Mouse (Mus musculus): ENCODE measurements around the gene Actr3b. TPM values are rescaled to one million over a fixed set of nuclear protein-coding genes. Genes with fewer than 3 reads are reported as not detected.

Actr3b gene
- total and polyA plus RNA-seq, 2 experiments from 2014 or later = 16.7 to 27.6 TPM

GRCm38 (mm10) chr5:25846558-25846957 lies 86.8 kb downstream of the Actr3b start:
- Histone ChIP-seq H3K9me3 (replicated peaks; ENCODE audit: control insufficient read depth, low read length) (no peaks in the 10 kb centered on the region), H3K36me3 (replicated peaks; ENCODE audit: control insufficient read depth, insufficient read depth, low read length) (no peaks in the 10 kb centered on the region), H3K4me2 (ENCODE audit: low read depth, low read length) (no peak overlapping the region), H3K27ac (ENCODE audit: low read depth) (no peak overlapping the region), H3K4me1 (ENCODE audit: control insufficient read depth, insufficient read depth) (no peaks in the 10 kb centered on the region), H3K4me3 (ENCODE audit: low read depth, low read length) (no peak overlapping the region), H3K27me3 (ENCODE audit: control insufficient read depth, insufficient read depth, low read length) (no peaks in the 10 kb centered on the region), H3K9ac (replicated peaks; ENCODE audit: low read depth, low read length) (no peak overlapping the region)
- DNase-seq (ENCODE audit: low spot score) = no peak
- TF ChIP-seq CTCF (IDR thresholded peaks at IDR 0.05; ENCODE audit: low read depth) = no peak
- TF ChIP-seq EP300 (IDR thresholded peaks at IDR 0.05; ENCODE audit: low read depth) = no peak
- WGBS = 86% methylated on average over 6 of the region's 6 CpGs
- ATAC-seq (ENCODE audit: insufficient read depth, low read depth) = no peak

DNA sequence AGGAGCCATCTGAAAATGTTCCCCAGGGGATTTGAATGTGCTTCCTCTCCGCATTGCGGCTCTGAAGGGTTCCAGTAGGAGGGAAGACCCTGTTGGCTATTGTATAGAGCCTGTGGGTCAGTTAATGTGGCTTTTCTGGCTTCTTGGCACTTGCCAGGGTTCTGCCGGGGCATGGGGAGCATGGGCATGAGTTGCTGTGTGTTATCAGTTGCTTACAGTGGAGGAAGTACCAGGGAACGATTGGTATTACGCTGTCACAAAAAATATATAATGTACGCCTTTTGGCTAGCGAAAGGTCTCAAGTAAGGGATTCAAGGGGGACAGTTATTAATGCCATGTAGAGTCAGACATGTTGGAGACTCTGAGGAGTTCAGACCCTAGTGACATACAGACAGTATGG lies 87.4 kb downstream of the Actr3b start:
- Histone ChIP-seq H3K4me2 (ENCODE audit: low read depth, low read length) (no peak overlapping the region), H3K36me3 (replicated peaks; ENCODE audit: control insufficient read depth, insufficient read depth, low read length) (no peaks in the 10 kb centered on the region), H3K27ac (ENCODE audit: low read depth) (no peak overlapping the region), H3K9ac (replicated peaks; ENCODE audit: low read depth, low read length) (no peak overlapping the region), H3K27me3 (ENCODE audit: control insufficient read depth, insufficient read depth, low read length) (no peaks in the 10 kb centered on the region), H3K4me3 (ENCODE audit: low read depth, low read length) (no peak overlapping the region), H3K4me1 (ENCODE audit: control insufficient read depth, insufficient read depth) (no peaks in the 10 kb centered on the region), H3K9me3 (replicated peaks; ENCODE audit: control insufficient read depth, low read length) (no peaks in the 10 kb centered on the region)
- DNase-seq (ENCODE audit: low spot score) = no peak
- TF ChIP-seq EP300 (IDR thresholded peaks at IDR 0.05; ENCODE audit: low read depth) = no peak
- no peak for TF ChIP-seq CTCF (IDR thresholded peaks at IDR 0.05; ENCODE audit: low read depth)
- no peak for ATAC-seq (ENCODE audit: insufficient read depth, low read depth)
- 85% methylated on average over 7 of the region's 7 CpGs for WGBS

- Histone ChIP-seq H3K4me2 (ENCODE audit: low read depth, low read length) (no peak overlapping the region), H3K27me3 (ENCODE audit: control insufficient read depth, insufficient read depth, low read length) (no peaks in the 10 kb centered on the region), H3K36me3 (replicated peaks; ENCODE audit: control insufficient read depth, insufficient read depth, low read length) (no peaks in the 10 kb centered on the region), H3K9ac (replicated peaks; ENCODE audit: low read depth, low read length) (no peak overlapping the region), H3K4me3 (ENCODE audit: low read depth, low read length) (no peak overlapping the region), H3K4me1 (ENCODE audit: control insufficient read depth, insufficient read depth) (no peaks in the 10 kb centered on the region), H3K9me3 (replicated peaks; ENCODE audit: control insufficient read depth, low read length) (no peaks in the 10 kb centered on the region), H3K27ac (ENCODE audit: low read depth) (no peak overlapping the region)
- TF ChIP-seq CTCF (IDR thresholded peaks at IDR 0.05; ENCODE audit: low read depth) (peak; percentile 39), EP300 (IDR thresholded peaks at IDR 0.05; ENCODE audit: low read depth) (no peak)
- 43% methylated on average over 9 of the region's 9 CpGs for WGBS
- DNase-seq (ENCODE audit: low spot score) = no peak
- ATAC-seq (ENCODE audit: insufficient read depth, low read depth) = peak; percentile 14; the same call in 1 of the 2 replicates
These were observed 88.3 kb downstream of the Actr3b start for GRCm38 (mm10) chr5:25848058-25848457.

- 53% methylated on average over 3 of the region's 3 CpGs for WGBS
- no peak for TF ChIP-seq EP300 (IDR thresholded peaks at IDR 0.05; ENCODE audit: low read depth)
- TF ChIP-seq CTCF (IDR thresholded peaks at IDR 0.05; ENCODE audit: low read depth) = no peak
- H3K4me3 ChIP-seq (ENCODE audit: low read depth, low read length) = no peak overlapping the region
- ATAC-seq (ENCODE audit: insufficient read depth, low read depth) (no peak), DNase-seq (ENCODE audit: low spot score) (no peak)
- H3K4me1 ChIP-seq (ENCODE audit: control insufficient read depth, insufficient read depth) = no peaks in the 10 kb centered on the region
- H3K9me3 ChIP-seq (replicated peaks; ENCODE audit: control insufficient read depth, low read length) = 0 out of 2 replicates have a peak, but pooled peaks cover 5% of the 10 kb centered on the region
- no peak overlapping the region for H3K4me2 ChIP-seq (ENCODE audit: low read depth, low read length)
- H3K27me3 ChIP-seq (ENCODE audit: control insufficient read depth, insufficient read depth, low read length) = no peaks in the 10 kb centered on the region
- H3K27ac ChIP-seq (ENCODE audit: low read depth) = no peak overlapping the region
- no peaks in the 10 kb centered on the region for H3K36me3 ChIP-seq (replicated peaks; ENCODE audit: control insufficient read depth, insufficient read depth, low read length)
- H3K9ac ChIP-seq (replicated peaks; ENCODE audit: low read depth, low read length) = no peak overlapping the region
These were observed 106.4 kb downstream of the Actr3b start for GRCm38 (mm10) chr5:25866201-25866600.

- Histone ChIP-seq H3K9me3 (replicated peaks; ENCODE audit: control insufficient read depth, low read length) (0 out of 2 replicates have a peak, but pooled peaks cover 5% of the 10 kb centered on the region), H3K4me3 (ENCODE audit: low read depth, low read length) (no peak overlapping the region), H3K36me3 (replicated peaks; ENCODE audit: control insufficient read depth, insufficient read depth, low read length) (no peaks in the 10 kb centered on the region), H3K4me1 (ENCODE audit: control insufficient read depth, insufficient read depth) (no peaks in the 10 kb centered on the region), H3K27ac (ENCODE audit: low read depth) (no peak overlapping the region), H3K4me2 (ENCODE audit: low read depth, low read length) (no peak overlapping the region), H3K9ac (replicated peaks; ENCODE audit: low read depth, low read length) (no peak overlapping the region), H3K27me3 (ENCODE audit: control insufficient read depth, insufficient read depth, low read length) (no peaks in the 10 kb centered on the region)
- no peak for ATAC-seq (ENCODE audit: insufficient read depth, low read depth)
- WGBS = 66% methylated on average over 8 of the region's 8 CpGs
- TF ChIP-seq EP300 (IDR thresholded peaks at IDR 0.05; ENCODE audit: low read depth) (no peak), CTCF (IDR thresholded peaks at IDR 0.05; ENCODE audit: low read depth) (no peak)
- no peak for DNase-seq (ENCODE audit: low spot score)
These were observed 110.1 kb downstream of the Actr3b start for GRCm38 (mm10) chr5:25869880-25870279.

DNA sequence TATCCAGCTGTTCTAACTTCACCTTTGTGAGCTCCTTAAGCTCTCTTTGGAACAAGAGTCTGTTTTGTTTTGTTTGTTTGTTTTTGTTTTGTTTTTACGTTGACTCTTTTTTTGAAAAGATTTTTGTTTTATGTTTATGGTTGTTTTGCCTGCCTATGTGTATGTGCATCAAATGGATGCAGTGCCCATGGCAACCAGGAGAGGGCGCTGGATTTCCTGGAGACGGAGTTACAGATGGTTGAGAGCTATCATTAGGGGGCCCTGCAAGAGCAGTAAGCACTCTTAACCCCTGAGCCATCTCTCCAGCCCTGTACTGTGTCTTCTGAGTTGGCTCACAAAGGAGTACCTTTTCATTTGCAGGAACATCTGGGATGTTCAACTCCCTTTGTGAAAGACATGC lies 110.8 kb downstream of the Actr3b start:
- Histone ChIP-seq H3K4me1 (ENCODE audit: control insufficient read depth, insufficient read depth) (no peaks in the 10 kb centered on the region), H3K27me3 (ENCODE audit: control insufficient read depth, insufficient read depth, low read length) (no peaks in the 10 kb centered on the region), H3K9me3 (replicated peaks; ENCODE audit: control insufficient read depth, low read length) (0 out of 2 replicates have a peak, but pooled peaks cover 5% of the 10 kb centered on the region), H3K9ac (replicated peaks; ENCODE audit: low read depth, low read length) (no peak overlapping the region), H3K36me3 (replicated peaks; ENCODE audit: control insufficient read depth, insufficient read depth, low read length) (no peaks in the 10 kb centered on the region), H3K4me3 (ENCODE audit: low read depth, low read length) (no peak overlapping the region), H3K4me2 (ENCODE audit: low read depth, low read length) (no peak overlapping the region), H3K27ac (ENCODE audit: low read depth) (no peak overlapping the region)
- WGBS = 53% methylated on average over 3 of the region's 3 CpGs
- no peak for TF ChIP-seq EP300 (IDR thresholded peaks at IDR 0.05; ENCODE audit: low read depth)
- TF ChIP-seq CTCF (IDR thresholded peaks at IDR 0.05; ENCODE audit: low read depth) = no peak
- DNase-seq (ENCODE audit: low spot score) (no peak), ATAC-seq (ENCODE audit: insufficient read depth, low read depth) (no peak)
